Mouse (Mus musculus) adrenal gland, adult (tissue): ENCODE measurements around the gene Akt3.
A peak's percentile ranks its signal among the peaks of the same experiment; 100 is the strongest.

Experiments
- DNase-seq, 2 experiments: peaks; one replicate each; pipeline ENCODE4 v3.0.0; 2022 to 2023; ENCODE audit warnings: low spot score in 1 of 2; ENCODE audit not compliant: inconsistent age in 2 of 2

Akt3 gene

GRCm38 (mm10) chr1:177190358-177190757 is 67.6 kb downstream of the Akt3 start:
- DNase-seq = no peak

GRCm38 (mm10) chr1:177188708-177189107 is 69.3 kb downstream of the Akt3 start:
- DNase-seq = peak; percentile 15 to 69

- no peak for DNase-seq
Measured at GRCm38 (mm10) chr1:177186751-177187150, 71.3 kb downstream of the Akt3 start.

- DNase-seq = no peak
Measured at GRCm38 (mm10) chr1:177179635-177180034, 78.4 kb downstream of the Akt3 start.

GRCm38 (mm10) chr1:177175436-177175835 is 82.6 kb downstream of the Akt3 start:
- no peak for DNase-seq

GRCm38 (mm10) chr1:177171300-177171699 is 86.7 kb downstream of the Akt3 start:
- DNase-seq = no peak

GRCm38 (mm10) chr1:177165789-177166188 is 92.2 kb downstream of the Akt3 start:
- no peak for DNase-seq

GRCm38 (mm10) chr1:177165336-177165735 is 92.7 kb downstream of the Akt3 start:
- DNase-seq = no peak

- DNase-seq = peak in 1 of 2 experiments; percentile 40
Measured at GRCm38 (mm10) chr1:177150344-177151021, 107.5 kb downstream of the Akt3 start.

GRCm38 (mm10) chr1:177148746-177149145 is 109.3 kb downstream of the Akt3 start:
- no peak for DNase-seq

GRCm38 (mm10) chr1:177141468-177141867 is 116.5 kb downstream of the Akt3 start:
- DNase-seq = no peak

GRCm38 (mm10) chr1:177139652-177140051 is 118.4 kb downstream of the Akt3 start:
- DNase-seq = no peak

GRCm38 (mm10) chr1:177131458-177131857 is 126.5 kb downstream of the Akt3 start:
- DNase-seq = no peak

- peak in 1 of 2 experiments; percentile 49 for DNase-seq
Measured at GRCm38 (mm10) chr1:177126674-177127073, 131.3 kb downstream of the Akt3 start.

- no peak for DNase-seq
Measured at GRCm38 (mm10) chr1:177110665-177111271, 147.2 kb downstream of the Akt3 start.

GRCm38 (mm10) chr1:177090465-177090864 is 167.5 kb downstream of the Akt3 start:
- peak in 1 of 2 experiments; percentile 20 for DNase-seq

GRCm38 (mm10) chr1:177089515-177089914 is 168.5 kb downstream of the Akt3 start:
- DNase-seq = no peak

GRCm38 (mm10) chr1:177089048-177089447 is 169.0 kb downstream of the Akt3 start:
- no peak for DNase-seq

- DNase-seq = no peak
Measured at GRCm38 (mm10) chr1:177081957-177082645, 175.9 kb downstream of the Akt3 start.

GRCm38 (mm10) chr1:177069161-177069560 is 188.8 kb downstream of the Akt3 start:
- DNase-seq = no peak

- no peak for DNase-seq
Measured at GRCm38 (mm10) chr1:177067123-177067646, 190.8 kb downstream of the Akt3 start.

GRCm38 (mm10) chr1:177065732-177066131 is 192.3 kb downstream of the Akt3 start:
- no peak for DNase-seq
